Mouse (Mus musculus): ENCODE measurements around the gene Gm14139. TPM values are rescaled to one million over a fixed set of nuclear protein-coding genes. Genes with fewer than 3 reads are reported as not detected.
A peak's percentile ranks its signal among the peaks of the same experiment; 100 is the strongest.
"Not testable (repeated sequence)": the region's sequence is repeated elsewhere in the genome, so short reads cannot be mapped to it uniquely, and the experiment has no call there.

The Gm14139 gene
- polyA plus RNA-seq, 1 experiment from 2014 or later = not detected

- H3K27me3 ChIP-seq (replicated peaks; ENCODE audit: control insufficient read depth, insufficient read depth, low read length); H3K9me3 ChIP-seq (ENCODE audit: control insufficient read depth, low read length); H3K27ac ChIP-seq (ENCODE audit: low read length); H3K36me3 ChIP-seq (ENCODE audit: control insufficient read depth, insufficient read depth); H3K4me1 ChIP-seq (replicated peaks; ENCODE audit: control insufficient read depth, insufficient read depth, low read length): not testable (repeated sequence)
- H3K4me3 ChIP-seq (replicated peaks; ENCODE audit: low read length) = peak overlapping the region; percentile 46
- 27% methylated on average over 3 of the region's 4 CpGs for WGBS
- H3K9ac ChIP-seq (replicated peaks; ENCODE audit: low read depth, low read length) = peak overlapping the region; percentile 51
- H3K4me2 ChIP-seq (ENCODE audit: low read length) = peak overlapping the region; percentile 51
- peak; percentile 29; the same call in 1 of the 2 replicates for ATAC-seq
These were observed 36.8 kb downstream of the Gm14139 start for GRCm38 (mm10) chr2:150218363-150218725.

GRCm38 (mm10) chr2:150223263-150223662, 41.7 kb downstream of the Gm14139 start:
- not testable (repeated sequence) for H3K4me3 ChIP-seq (replicated peaks; ENCODE audit: low read length); H3K9ac ChIP-seq (replicated peaks; ENCODE audit: low read depth, low read length); H3K27me3 ChIP-seq (replicated peaks; ENCODE audit: control insufficient read depth, insufficient read depth, low read length); H3K27ac ChIP-seq (ENCODE audit: low read length); H3K36me3 ChIP-seq (ENCODE audit: control insufficient read depth, insufficient read depth); H3K9me3 ChIP-seq (ENCODE audit: control insufficient read depth, low read length); H3K4me1 ChIP-seq (replicated peaks; ENCODE audit: control insufficient read depth, insufficient read depth, low read length); H3K4me2 ChIP-seq (ENCODE audit: low read length); ATAC-seq

Other genes starting within 250 kb of the Gm14139 start
- 12.2 and 13.1 TPM in 2 replicates for gene Zfp120, start 45.0 kb upstream of the Gm14139 start, polyA plus RNA-seq (2015; fragmentation: Nextera tagmentation; extraction: Ambion mirVana)
- gene Gm10770, start 2.1 kb upstream of the Gm14139 start, polyA plus RNA-seq (2015; fragmentation: Nextera tagmentation; extraction: Ambion mirVana) = not detected in 2 replicates
- 11.7 and 13.3 TPM in 2 replicates for gene Zfp937, start 36.3 kb downstream of the Gm14139 start, polyA plus RNA-seq (2015; fragmentation: Nextera tagmentation; extraction: Ambion mirVana)
- gene Gm21994, start 73.8 kb downstream of the Gm14139 start, polyA plus RNA-seq (2015; fragmentation: Nextera tagmentation; extraction: Ambion mirVana) = 3.3 and 4.9 TPM in 2 replicates
- not detected in 2 replicates for gene Gm14124, start 75.8 kb downstream of the Gm14139 start, polyA plus RNA-seq (2015; fragmentation: Nextera tagmentation; extraction: Ambion mirVana)
- gene Gm10130, start 141.9 kb downstream of the Gm14139 start, polyA plus RNA-seq (2015; fragmentation: Nextera tagmentation; extraction: Ambion mirVana) = 1.1 and 3.1 TPM in 2 replicates
- 16.0 and 17.0 TPM in 2 replicates for gene 3300002I08Rik, start 181.0 kb downstream of the Gm14139 start, polyA plus RNA-seq (2015; fragmentation: Nextera tagmentation; extraction: Ambion mirVana)

Measured in forebrain, embryonic 16.5 days (tissue).